Mouse (Mus musculus) thymus, adult 2 months (tissue): ENCODE results near the gene Tmem14a.

ENCODE experiments used
- CTCF ChIP-seq: fragments of 200-500 bp; IDR thresholded peaks from 2 replicates; pipeline ENCODE4 v1.5.1; 2012; ENCODE audit warnings: mild to moderate bottlenecking, control low read depth, low read length, moderate library complexity, borderline replicate concordance; ENCODE audit not compliant: control insufficient read depth, poor library complexity, insufficient read depth; ENCODE audit errors: extremely low read depth
- POLR2A ChIP-seq: fragments of 200-500 bp; IDR thresholded peaks from 2 replicates; pipeline ENCODE4 v1.6.1; 2012; ENCODE audit warnings: mild to moderate bottlenecking, low read length, control low read depth, moderate library complexity; ENCODE audit not compliant: control insufficient read depth, poor library complexity, insufficient read depth; ENCODE audit errors: extremely low read depth

GRCm38 (mm10) chr1:21206241-21206640 is 12.1 kb upstream of the Tmem14a start:
- TF ChIP-seq CTCF, result no peak
- TF ChIP-seq POLR2A, result no peak
